Mouse (Mus musculus) monocyte, adult 59 days (primary cell): ENCODE data around the gene Tex16. TPM values are rescaled to one million over a fixed set of nuclear protein-coding genes. Genes with fewer than 3 reads are reported as not detected.

Experiments used
- total RNA-seq, 2 experiments: library from RNA; stranded (reverse); gene quantifications; one replicate each; pipeline ENCODE4 v1.2.4; 2023

Tex16 gene
- total RNA-seq, result not detected

DNA sequence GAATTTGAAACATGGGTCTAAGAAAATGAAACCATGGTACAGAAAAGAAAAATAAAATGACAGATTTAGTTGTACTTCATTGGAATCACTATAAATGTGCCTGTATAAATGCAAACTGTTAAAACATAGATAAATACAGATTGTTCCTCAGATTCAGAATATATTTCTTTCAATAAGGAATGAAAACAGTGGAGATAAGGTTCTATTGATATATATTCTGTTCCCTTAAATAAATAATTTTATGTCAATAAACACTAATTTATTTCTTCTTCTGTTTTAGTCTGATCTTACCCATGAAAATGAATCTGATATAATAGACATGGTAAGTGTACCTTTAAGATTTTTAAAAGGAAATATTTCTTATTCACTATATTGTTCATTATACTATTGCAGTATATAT, at the start of gene Tex16:
TSS of gene Tex16 (plus strand) at position 301 of the 400 bp plus-strand sequence.

Other genes starting within 250 kb of the Tex16 start
- gene Gm45194, start 119.6 kb upstream of the Tex16 start, total RNA-seq, result not detected
- gene 4933403O08Rik, start 228.0 kb downstream of the Tex16 start, total RNA-seq, result not detected